Mouse (Mus musculus): ENCODE measurements at regions not wholly inside any gene's neighbourhood (a gene's known extent, or its start where the extent isn't known, plus 50 kb on each side); places are given as distances from the start of the nearest gene placed in this dataset.

DNA sequence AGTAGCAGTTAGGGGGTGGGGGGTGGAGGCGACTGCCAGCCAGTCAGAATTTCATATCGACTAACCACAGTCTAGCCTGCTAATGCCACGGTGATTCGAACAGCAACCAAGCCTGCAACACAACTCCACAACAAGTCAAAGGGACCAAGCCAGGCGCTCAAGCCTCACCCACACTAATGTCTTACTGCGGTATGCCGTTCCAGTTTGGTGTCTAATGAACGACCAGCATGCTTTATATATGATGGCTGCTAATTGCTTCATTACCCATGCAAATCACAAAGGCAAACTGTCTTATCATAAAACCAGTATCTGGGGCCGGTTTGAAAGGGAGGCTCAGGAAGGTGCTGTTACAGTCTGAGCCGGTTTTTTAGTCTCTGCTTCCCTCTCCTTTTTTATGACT is 340.5 kb downstream of the Lmo4 start:
- H3K9me3 ChIP-seq (replicated peaks; ENCODE audit: control insufficient read depth, low read length) = no peaks in the 10 kb centered on the region
- H3K4me1 ChIP-seq (ENCODE audit: control insufficient read depth, insufficient read depth, low read length) = no peaks in the 10 kb centered on the region
- no peaks in the 10 kb centered on the region for H3K27me3 ChIP-seq (ENCODE audit: control insufficient read depth, insufficient read depth, low read length)
- H3K4me3 ChIP-seq (ENCODE audit: low read depth, low read length) = no peak overlapping the region
- no peak for ATAC-seq (replicated peaks; ENCODE audit: insufficient number of reproducible peaks, low FRiP score, low TSS enrichment, low read depth)
- WGBS = 79% methylated on average over 10 of the region's 10 CpGs
- H3K4me2 ChIP-seq (ENCODE audit: low read depth, low read length) = no peak overlapping the region
- no peak overlapping the region for H3K27ac ChIP-seq (replicated peaks; ENCODE audit: low read depth, low read length)
- H3K9ac ChIP-seq (replicated peaks; ENCODE audit: low read length) = no peak overlapping the region
- no peaks in the 10 kb centered on the region for H3K36me3 ChIP-seq (replicated peaks; ENCODE audit: control insufficient read depth, insufficient read depth, low read depth, low read length)
- no peak for DNase-seq (ENCODE audit: low spot score)

DNA sequence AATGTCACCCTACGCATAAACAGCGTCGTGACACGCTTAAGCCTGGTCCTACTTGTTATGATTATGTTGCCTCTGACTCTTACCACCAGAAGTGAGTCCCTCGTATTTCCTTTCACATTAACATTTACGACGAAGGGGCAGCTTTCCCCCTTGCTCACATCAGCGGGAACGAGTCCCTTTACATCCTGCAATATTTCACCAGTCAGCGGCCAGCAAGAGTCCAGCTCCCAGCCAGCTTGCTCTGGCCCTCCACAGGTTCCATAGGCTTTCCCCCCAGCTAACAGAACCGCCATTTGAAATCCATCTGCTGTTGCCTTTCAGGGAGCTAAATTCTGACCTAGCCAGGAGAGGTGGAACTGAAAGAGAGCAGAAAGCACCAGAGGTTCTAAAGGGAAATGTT is 342.5 kb downstream of the Lmo4 start:
- DNase-seq (ENCODE audit: low spot score) (no peak), ATAC-seq (replicated peaks; ENCODE audit: insufficient number of reproducible peaks, low FRiP score, low TSS enrichment, low read depth) (no peak)
- 88% methylated on average over 11 of the region's 11 CpGs for WGBS
- Histone ChIP-seq H3K27me3 (ENCODE audit: control insufficient read depth, insufficient read depth, low read length) (no peaks in the 10 kb centered on the region), H3K27ac (replicated peaks; ENCODE audit: low read depth, low read length) (no peak overlapping the region), H3K9me3 (replicated peaks; ENCODE audit: control insufficient read depth, low read length) (no peaks in the 10 kb centered on the region), H3K36me3 (replicated peaks; ENCODE audit: control insufficient read depth, insufficient read depth, low read depth, low read length) (no peaks in the 10 kb centered on the region), H3K4me3 (ENCODE audit: low read depth, low read length) (no peak overlapping the region), H3K4me1 (ENCODE audit: control insufficient read depth, insufficient read depth, low read length) (no peaks in the 10 kb centered on the region), H3K9ac (replicated peaks; ENCODE audit: low read length) (no peak overlapping the region), H3K4me2 (ENCODE audit: low read depth, low read length) (no peak overlapping the region)

DNA sequence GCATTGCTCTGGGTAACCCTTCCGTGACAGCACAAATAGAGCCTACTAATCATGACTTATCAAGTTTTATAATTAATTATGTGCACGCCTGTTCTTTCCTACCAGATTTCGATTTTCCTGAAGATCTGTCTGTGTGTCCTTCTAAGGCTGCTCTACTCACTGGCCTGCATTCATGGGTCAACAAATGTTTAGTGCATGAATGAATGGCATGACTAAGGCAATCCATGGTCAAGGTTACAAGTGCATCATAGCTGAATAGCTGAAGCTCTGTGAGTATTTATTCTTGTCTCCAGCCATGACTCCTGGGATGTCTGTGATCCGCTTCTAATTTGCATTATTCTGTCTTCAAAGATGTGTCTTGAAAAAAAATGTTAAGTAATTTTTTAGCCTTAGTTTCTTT is 343.2 kb downstream of the Lmo4 start:
- no peak for ATAC-seq (replicated peaks; ENCODE audit: insufficient number of reproducible peaks, low FRiP score, low TSS enrichment, low read depth)
- Histone ChIP-seq H3K27me3 (ENCODE audit: control insufficient read depth, insufficient read depth, low read length) (no peaks in the 10 kb centered on the region), H3K9ac (replicated peaks; ENCODE audit: low read length) (no peak overlapping the region), H3K4me1 (ENCODE audit: control insufficient read depth, insufficient read depth, low read length) (no peaks in the 10 kb centered on the region), H3K27ac (replicated peaks; ENCODE audit: low read depth, low read length) (no peak overlapping the region), H3K4me3 (ENCODE audit: low read depth, low read length) (no peak overlapping the region), H3K4me2 (ENCODE audit: low read depth, low read length) (no peak overlapping the region), H3K9me3 (replicated peaks; ENCODE audit: control insufficient read depth, low read length) (no peaks in the 10 kb centered on the region), H3K36me3 (replicated peaks; ENCODE audit: control insufficient read depth, insufficient read depth, low read depth, low read length) (no peaks in the 10 kb centered on the region)
- DNase-seq (ENCODE audit: low spot score) = no peak
- 92% methylated on average over 4 of the region's 4 CpGs for WGBS

DNA sequence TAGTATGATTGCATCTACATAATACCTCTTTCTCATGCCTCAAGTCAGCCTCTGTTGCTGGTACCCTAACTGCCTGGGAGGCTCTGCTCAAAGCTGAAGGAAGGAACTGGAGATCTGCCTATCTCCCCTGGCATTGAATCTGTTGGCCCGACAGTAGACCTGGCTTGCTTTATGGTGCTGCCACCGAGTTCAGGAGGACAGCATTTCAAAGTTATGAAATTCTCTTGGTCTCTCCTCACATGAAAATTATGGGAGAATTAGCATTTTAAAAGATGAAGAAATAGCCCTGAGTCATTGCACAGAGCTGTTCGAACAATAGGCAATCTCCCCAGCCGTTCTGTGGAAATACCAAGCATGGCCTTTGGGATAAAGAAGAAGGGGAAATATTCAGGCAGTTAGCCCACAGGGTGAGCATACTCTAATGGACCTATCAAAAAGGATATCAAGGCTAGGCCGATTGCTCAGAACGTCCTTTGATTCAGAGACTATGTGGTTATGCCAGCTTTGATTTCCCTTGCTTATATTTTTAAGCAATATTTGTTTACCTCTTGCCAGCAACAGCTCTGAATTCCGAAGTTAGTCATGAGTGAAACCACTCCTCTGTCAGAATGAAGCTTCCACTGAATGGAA is 369.3 kb downstream of the Lmo4 start:
- no peak overlapping the region for H3K4me2 ChIP-seq (ENCODE audit: low read depth, low read length)
- H3K4me1 ChIP-seq (ENCODE audit: control insufficient read depth, insufficient read depth, low read length) = no peaks in the 10 kb centered on the region
- no peak overlapping the region for H3K9ac ChIP-seq (replicated peaks; ENCODE audit: low read length)
- H3K27ac ChIP-seq (replicated peaks; ENCODE audit: low read depth, low read length) = no peak overlapping the region
- no peaks in the 10 kb centered on the region for H3K27me3 ChIP-seq (ENCODE audit: control insufficient read depth, insufficient read depth, low read length)
- no peaks in the 10 kb centered on the region for H3K9me3 ChIP-seq (replicated peaks; ENCODE audit: control insufficient read depth, low read length)
- DNase-seq (ENCODE audit: low spot score) (no peak), ATAC-seq (replicated peaks; ENCODE audit: insufficient number of reproducible peaks, low FRiP score, low TSS enrichment, low read depth) (no peak)
- no peaks in the 10 kb centered on the region for H3K36me3 ChIP-seq (replicated peaks; ENCODE audit: control insufficient read depth, insufficient read depth, low read depth, low read length)
- 89% methylated on average over 7 of the region's 7 CpGs for WGBS
- H3K4me3 ChIP-seq (ENCODE audit: low read depth, low read length) = no peak overlapping the region

DNA sequence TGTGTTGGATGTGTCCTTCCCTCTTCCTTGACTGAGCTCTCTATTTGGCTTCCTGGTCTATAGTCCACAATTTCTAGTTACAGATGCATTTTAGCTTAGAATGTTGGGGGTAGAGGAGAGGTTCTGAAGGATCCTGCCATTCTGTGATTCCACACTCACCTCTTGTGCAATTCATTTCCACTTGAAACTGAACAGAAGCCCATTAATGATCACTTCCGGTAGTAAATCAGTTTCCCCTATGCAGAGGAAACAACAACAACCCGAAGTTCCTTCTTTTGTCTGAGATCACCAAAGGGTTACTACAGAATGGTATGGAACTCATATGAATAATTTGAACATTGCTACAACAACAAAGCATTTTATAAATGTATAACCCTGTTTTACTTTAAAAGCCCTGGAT is 370.3 kb downstream of the Lmo4 start:
- H3K4me3 ChIP-seq (ENCODE audit: low read depth, low read length) = no peak overlapping the region
- 72% methylated on average over 2 of the region's 2 CpGs for WGBS
- no peak overlapping the region for H3K4me2 ChIP-seq (ENCODE audit: low read depth, low read length)
- no peaks in the 10 kb centered on the region for H3K27me3 ChIP-seq (ENCODE audit: control insufficient read depth, insufficient read depth, low read length)
- no peaks in the 10 kb centered on the region for H3K36me3 ChIP-seq (replicated peaks; ENCODE audit: control insufficient read depth, insufficient read depth, low read depth, low read length)
- no peak overlapping the region for H3K9ac ChIP-seq (replicated peaks; ENCODE audit: low read length)
- DNase-seq (ENCODE audit: low spot score) (no peak), ATAC-seq (replicated peaks; ENCODE audit: insufficient number of reproducible peaks, low FRiP score, low TSS enrichment, low read depth) (no peak)
- no peak overlapping the region for H3K27ac ChIP-seq (replicated peaks; ENCODE audit: low read depth, low read length)
- no peaks in the 10 kb centered on the region for H3K4me1 ChIP-seq (ENCODE audit: control insufficient read depth, insufficient read depth, low read length)
- no peaks in the 10 kb centered on the region for H3K9me3 ChIP-seq (replicated peaks; ENCODE audit: control insufficient read depth, low read length)

DNA sequence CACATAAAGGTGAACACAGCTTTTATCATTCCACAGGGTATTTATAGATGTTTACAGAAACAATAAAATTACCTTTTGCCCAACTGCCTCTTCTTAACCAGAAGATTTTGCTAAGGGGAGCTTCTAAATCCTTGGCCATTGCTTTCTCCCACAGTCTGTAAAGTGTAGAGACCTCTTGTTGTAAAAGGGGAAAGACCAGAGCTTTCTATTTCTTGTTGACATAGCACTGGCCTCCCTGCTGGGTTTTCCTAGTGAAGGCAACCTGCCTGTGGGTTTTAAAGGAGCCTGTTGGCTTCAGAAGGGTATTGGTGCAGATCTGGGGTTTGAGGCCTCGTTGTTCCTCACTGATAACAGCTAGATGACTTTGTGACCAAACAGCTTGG is 381.6 kb downstream of the Lmo4 start:
- Histone ChIP-seq H3K9me3 (replicated peaks; ENCODE audit: control insufficient read depth, low read length) (no peaks in the 10 kb centered on the region), H3K4me3 (ENCODE audit: low read depth, low read length) (no peak overlapping the region), H3K27me3 (ENCODE audit: control insufficient read depth, insufficient read depth, low read length) (no peaks in the 10 kb centered on the region), H3K9ac (replicated peaks; ENCODE audit: low read length) (no peak overlapping the region), H3K4me1 (ENCODE audit: control insufficient read depth, insufficient read depth, low read length) (no peaks in the 10 kb centered on the region), H3K36me3 (replicated peaks; ENCODE audit: control insufficient read depth, insufficient read depth, low read depth, low read length) (no peaks in the 10 kb centered on the region), H3K4me2 (ENCODE audit: low read depth, low read length) (no peak overlapping the region), H3K27ac (replicated peaks; ENCODE audit: low read depth, low read length) (no peak overlapping the region)
- 52% methylated on average over 1 of the region's 1 CpGs for WGBS
- DNase-seq (ENCODE audit: low spot score) (no peak), ATAC-seq (replicated peaks; ENCODE audit: insufficient number of reproducible peaks, low FRiP score, low TSS enrichment, low read depth) (no peak)

DNA sequence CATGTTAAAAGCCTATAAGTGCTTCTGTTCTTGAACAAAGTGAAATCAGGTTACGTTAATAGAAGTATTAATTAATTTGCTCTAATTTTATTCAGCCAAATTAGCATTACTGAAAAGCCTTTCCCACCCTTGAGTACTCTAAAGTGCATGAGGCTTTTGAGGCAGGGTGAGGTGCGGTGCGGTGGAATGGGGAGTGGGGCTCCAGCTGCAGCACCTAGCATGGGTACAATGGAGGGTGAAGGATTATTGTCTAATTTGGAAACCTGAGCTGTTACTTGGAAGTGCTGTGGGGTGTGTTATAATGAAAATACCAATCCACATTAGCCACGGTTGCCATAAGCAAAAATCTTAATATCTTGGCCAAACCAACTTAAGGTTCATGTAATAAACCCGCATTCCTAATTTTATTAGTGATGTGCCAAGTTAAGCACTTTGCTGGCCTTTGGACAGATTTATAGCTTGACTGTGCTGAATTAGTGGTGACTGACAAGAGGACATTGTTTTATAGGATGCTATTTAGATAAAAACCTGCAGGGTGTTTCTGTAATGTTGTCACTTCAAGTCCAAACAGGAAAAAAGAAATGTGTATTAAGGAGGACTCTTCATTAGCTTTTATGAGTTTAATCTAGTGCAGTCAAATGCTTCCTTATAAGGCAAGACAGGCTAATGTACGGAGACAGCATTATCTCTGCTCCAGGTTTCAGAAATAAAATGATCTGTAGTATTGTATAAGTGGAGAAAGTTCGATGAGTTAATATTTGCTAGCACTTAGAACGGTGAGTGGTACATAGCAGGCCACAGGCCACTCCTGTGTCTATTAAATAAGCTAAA is 382.2 kb downstream of the Lmo4 start:
- Histone ChIP-seq H3K27me3 (ENCODE audit: control insufficient read depth, insufficient read depth, low read length) (no peaks in the 10 kb centered on the region), H3K36me3 (replicated peaks; ENCODE audit: control insufficient read depth, insufficient read depth, low read depth, low read length) (no peaks in the 10 kb centered on the region), H3K9me3 (replicated peaks; ENCODE audit: control insufficient read depth, low read length) (no peaks in the 10 kb centered on the region), H3K27ac (replicated peaks; ENCODE audit: low read depth, low read length) (no peak overlapping the region), H3K4me3 (ENCODE audit: low read depth, low read length) (no peak overlapping the region), H3K4me2 (ENCODE audit: low read depth, low read length) (no peak overlapping the region), H3K9ac (replicated peaks; ENCODE audit: low read length) (no peak overlapping the region), H3K4me1 (ENCODE audit: control insufficient read depth, insufficient read depth, low read length) (no peaks in the 10 kb centered on the region)
- 80% methylated on average over 8 of the region's 8 CpGs for WGBS
- no peak for ATAC-seq (replicated peaks; ENCODE audit: insufficient number of reproducible peaks, low FRiP score, low TSS enrichment, low read depth)
- DNase-seq (ENCODE audit: low spot score) = no peak

DNA sequence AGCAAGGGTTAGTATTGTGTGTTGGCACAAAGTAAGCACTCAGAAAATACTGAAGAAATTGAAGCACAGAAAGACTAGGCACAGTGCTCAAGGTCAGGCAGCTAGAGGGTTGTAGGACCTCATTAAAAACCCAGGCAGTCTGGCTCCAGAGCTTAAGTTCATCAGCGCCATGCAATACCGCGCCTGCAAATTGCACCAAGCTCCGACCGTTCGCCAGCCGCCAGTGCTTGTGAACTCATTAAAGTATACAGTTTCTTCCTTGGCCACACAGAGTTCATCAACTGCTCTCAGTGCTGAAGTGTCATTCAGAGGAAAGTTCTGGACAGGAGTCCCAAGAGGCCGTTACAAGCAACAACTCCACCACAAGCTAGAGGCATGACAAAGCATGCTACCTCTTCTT is 397.5 kb downstream of the Lmo4 start:
- Histone ChIP-seq H3K4me1 (ENCODE audit: control insufficient read depth, insufficient read depth, low read length) (no peaks in the 10 kb centered on the region), H3K27me3 (ENCODE audit: control insufficient read depth, insufficient read depth, low read length) (no peaks in the 10 kb centered on the region), H3K4me3 (ENCODE audit: low read depth, low read length) (no peak overlapping the region), H3K27ac (replicated peaks; ENCODE audit: low read depth, low read length) (no peak overlapping the region), H3K9ac (replicated peaks; ENCODE audit: low read length) (no peak overlapping the region), H3K4me2 (ENCODE audit: low read depth, low read length) (no peak overlapping the region), H3K9me3 (replicated peaks; ENCODE audit: control insufficient read depth, low read length) (no peaks in the 10 kb centered on the region), H3K36me3 (replicated peaks; ENCODE audit: control insufficient read depth, insufficient read depth, low read depth, low read length) (no peaks in the 10 kb centered on the region)
- ATAC-seq (replicated peaks; ENCODE audit: insufficient number of reproducible peaks, low FRiP score, low TSS enrichment, low read depth) (no peak), DNase-seq (ENCODE audit: low spot score) (peak; percentile 45)
- WGBS = 63% methylated on average over 8 of the region's 8 CpGs

All from embryonic facial prominence, embryonic 11.5 days (tissue).